ENCODE assay signal across 33 mouse cellular contexts in genomic region chr1:190443234-190443633, GRCm38 (mm10).
"Had no signal": no experiment of that assay in that cellular context is flagged by ENCODE, and none has a peak within 500 bp of the region (broad histone marks: within the 10 kb centered on the region; RNA-seq: fewer than 3 reads in every experiment).

No protein-coding gene starts in this region.

- H3K4me3 ChIP-seq: heart, adult 2 months; heart, embryonic 10.5 days; heart, embryonic 12.5 days; heart, embryonic 13.5 days; heart, embryonic 15.5 days; hindbrain, embryonic 10.5 days; hindbrain, embryonic 12.5 days; hindbrain, embryonic 13.5 days; hindbrain, embryonic 15.5 days; intestine, embryonic 15.5 days; kidney, embryonic 15.5 days; layer of hippocampus, adult 2 months had no signal

- H3K36me3 ChIP-seq: heart, embryonic 10.5 days; heart, embryonic 12.5 days; heart, embryonic 13.5 days; heart, embryonic 15.5 days; hindbrain, embryonic 10.5 days; hindbrain, embryonic 12.5 days; hindbrain, embryonic 13.5 days; hindbrain, embryonic 15.5 days; intestine, embryonic 15.5 days; kidney, embryonic 15.5 days had no signal

- DNase-seq: heart, adult 2 months; heart, postnatal 10 days; heart, postnatal 14 days; heart, postnatal 36 days; heart, postnatal 4 days; kidney, adult 11 months; kidney, adult 18-20 months; kidney, adult 2 months; kidney, adult 9 months; kidney, postnatal 14 days; kidney, postnatal 36 days; kidney, postnatal 4 days; layer of hippocampus, adult 9-11 months; layer of hippocampus, postnatal 36 days had no signal

- H3K4me1 ChIP-seq: heart, embryonic 15.5 days; hindbrain, embryonic 12.5 days; hindbrain, embryonic 15.5 days had no signal

- H3K9ac ChIP-seq: heart, embryonic 12.5 days; heart, embryonic 13.5 days; heart, embryonic 15.5 days; hindbrain, embryonic 12.5 days; hindbrain, embryonic 13.5 days; hindbrain, embryonic 14.5 days; hindbrain, embryonic 15.5 days; intestine, embryonic 15.5 days; kidney, embryonic 15.5 days had no signal

- H3K9me3 ChIP-seq: heart, embryonic 10.5 days; heart, embryonic 12.5 days; heart, embryonic 13.5 days; heart, embryonic 15.5 days; hindbrain, embryonic 10.5 days; hindbrain, embryonic 12.5 days; hindbrain, embryonic 13.5 days; hindbrain, embryonic 15.5 days; intestine, embryonic 15.5 days; kidney, embryonic 15.5 days had no signal

- H3K27me3 ChIP-seq: hindbrain, embryonic 15.5 days; intestine, embryonic 15.5 days had no signal

- ATAC-seq: hindbrain, embryonic 16.5 days; hindbrain, postnatal 0 days; inflammation-experienced regulatory T-cells, adult 6 months; intestine, embryonic 15.5 days; intestine, embryonic 16.5 days; intestine, postnatal 0 days had no signal

- H3K4me2 ChIP-seq: heart, embryonic 11.5 days; heart, embryonic 12.5 days; heart, embryonic 13.5 days; heart, embryonic 15.5 days; hindbrain, embryonic 12.5 days; hindbrain, embryonic 13.5 days; hindbrain, embryonic 14.5 days; hindbrain, embryonic 15.5 days; intestine, embryonic 15.5 days; kidney, embryonic 15.5 days had no signal

- H3K27ac ChIP-seq: heart, adult 2 months; heart, embryonic 10.5 days; heart, embryonic 13.5 days; heart, embryonic 15.5 days; hindbrain, embryonic 10.5 days; hindbrain, embryonic 12.5 days; hindbrain, embryonic 13.5 days; hindbrain, embryonic 14.5 days; hindbrain, embryonic 15.5 days; hindbrain, postnatal 0 days; intestine, embryonic 15.5 days; kidney, embryonic 15.5 days; kidney, postnatal 0 days; layer of hippocampus, adult 2 months had no signal
